Mouse (Mus musculus) erythroblast, embryonic 14.5 days (primary cell): Measurements from ENCODE around the gene Tradd. TPM values are rescaled to one million over a fixed set of nuclear protein-coding genes. Genes with fewer than 3 reads are reported as not detected.
"Not testable (repeated sequence)": the region's sequence is repeated elsewhere in the genome, so short reads cannot be mapped to it uniquely, and the experiment has no call there.

ENCODE experiments used
- H3K27me3 ChIP-seq: 2 replicates; pipeline ENCODE4 v1.6.1; 2012; ENCODE audit warnings: inconsistent platforms; ENCODE audit not compliant: control insufficient read depth
- H3K36me3 ChIP-seq: 2 replicates; pipeline ENCODE4 v1.6.1; 2012; ENCODE audit warnings: mild to moderate bottlenecking, inconsistent platforms; ENCODE audit not compliant: control insufficient read depth
- H3K4me1 ChIP-seq: 2 replicates; pipeline ENCODE4 v1.6.1; 2012; ENCODE audit warnings: inconsistent platforms; ENCODE audit not compliant: control insufficient read depth
- H3K4me3 ChIP-seq: replicated peaks from 2 replicates; pipeline ENCODE3; 2012; ENCODE audit warnings: moderate library complexity, mild to moderate bottlenecking, inconsistent platforms
- H3K9me3 ChIP-seq: 2 replicates; pipeline ENCODE4 v1.6.1; 2012; ENCODE audit warnings: low read length, inconsistent platforms, mixed read lengths; ENCODE audit not compliant: control insufficient read depth
- GATA1 ChIP-seq: IDR thresholded peaks from 2 replicates; pipeline ENCODE4 v1.6.1; 2012; ENCODE audit warnings: low read length, inconsistent platforms, mixed read lengths
- TAL1 ChIP-seq: IDR thresholded peaks from 3 replicates; pipeline ENCODE4 v1.6.1; 2012; ENCODE audit warnings: low read length, inconsistent platforms, mixed read lengths
- polyA plus RNA-seq: library from polyadenylated mRNA; stranded (reverse); fragments of >175 nt; gene quantifications from 2 replicates; pipeline ENCODE4 v1.2.3, GENCODE M21; 2012

The Tradd gene
- polyA plus RNA-seq, 1 experiment = 1.7 TPM

GRCm38 (mm10) chr8:105297511-105298192 is 33.2 kb upstream of the Tradd start, which contains the start of gene E2f4:
Gene E2f4 (plus strand): TSS chr8:105297663.
- no peak for TF ChIP-seq TAL1
- Histone ChIP-seq H3K4me3 (peak within 1 kb of the TSS; percentile 67), H3K9me3 (no peaks in the 10 kb centered on the region), H3K4me1 (peaks cover 68% of the 10 kb centered on the region), H3K27me3 (peaks cover 5% of the 10 kb centered on the region), H3K36me3 (peaks cover 57% of the 10 kb centered on the region)

DNA sequence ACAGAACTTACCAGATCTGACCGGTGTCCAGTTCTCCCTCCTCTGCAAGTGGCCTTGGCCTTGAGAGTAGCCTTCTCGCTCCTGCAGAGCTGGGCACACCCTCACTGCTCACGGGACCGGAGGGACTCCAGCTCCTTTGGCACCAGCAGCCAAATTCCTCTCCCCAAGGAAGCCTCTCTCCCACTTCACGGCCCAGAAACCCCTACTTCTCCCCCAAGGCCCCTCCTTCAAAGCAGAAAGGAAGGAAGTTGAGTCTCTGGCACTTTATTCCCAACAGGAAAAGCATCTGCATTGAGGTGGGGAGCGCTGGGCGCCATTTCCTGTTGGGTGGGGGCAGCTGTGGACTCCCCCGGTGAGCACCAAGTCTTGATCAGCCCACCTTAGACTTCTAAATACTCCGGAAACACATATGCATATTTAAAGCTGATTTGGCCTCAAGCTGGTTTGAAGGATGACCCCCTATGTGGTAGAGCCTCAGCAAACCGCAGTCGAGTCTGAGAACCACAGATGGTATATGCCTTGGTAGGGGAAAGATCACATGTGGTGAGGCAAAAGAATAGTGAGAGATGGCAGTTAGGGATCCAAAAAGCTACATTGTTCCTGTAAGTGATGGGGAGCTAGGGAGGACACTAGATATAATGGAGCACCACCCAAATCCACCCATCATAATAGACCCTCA is 31.6 kb upstream of the Tradd start, which contains the start of gene Exoc3l:
TSS of gene Exoc3l (minus strand) at position 207 of the 679 bp plus-strand sequence.
- H3K4me1 ChIP-seq = peaks cover 55% of the 10 kb centered on the region

GRCm38 (mm10) chr8:105295256-105295655 is 30.8 kb upstream of the Tradd start:
- Histone ChIP-seq H3K27me3 (peaks cover 12% of the 10 kb centered on the region), H3K4me3 (peak overlapping the region; percentile 31), H3K9me3 (no peaks in the 10 kb centered on the region), H3K36me3 (peaks cover 33% of the 10 kb centered on the region), H3K4me1 (peaks cover 55% of the 10 kb centered on the region)
- TF ChIP-seq GATA1 (no peak), TAL1 (0 out of 3 replicates have a peak, but pooled peaks have one; percentile 7)

More for the DNA sequence above, 31.6 kb upstream of the Tradd start, which contains the start of gene Exoc3l:
- Histone ChIP-seq H3K27me3 (peaks cover 5% of the 10 kb centered on the region), H3K4me3 (peak within 1 kb of the TSS; percentile 67), H3K9me3 (no peaks in the 10 kb centered on the region), H3K36me3 (peaks cover 41% of the 10 kb centered on the region)
- no peak for TF ChIP-seq GATA1
- no peak for TF ChIP-seq TAL1

GRCm38 (mm10) chr8:105294776-105295175 is 30.4 kb upstream of the Tradd start:
- peaks cover 17% of the 10 kb centered on the region for H3K27me3 ChIP-seq
- H3K9me3 ChIP-seq = no peaks in the 10 kb centered on the region
- H3K4me3 ChIP-seq = no peak overlapping the region
- no peak for TF ChIP-seq TAL1
- no peak for TF ChIP-seq GATA1
- peaks cover 28% of the 10 kb centered on the region for H3K36me3 ChIP-seq
- peaks cover 55% of the 10 kb centered on the region for H3K4me1 ChIP-seq

DNA sequence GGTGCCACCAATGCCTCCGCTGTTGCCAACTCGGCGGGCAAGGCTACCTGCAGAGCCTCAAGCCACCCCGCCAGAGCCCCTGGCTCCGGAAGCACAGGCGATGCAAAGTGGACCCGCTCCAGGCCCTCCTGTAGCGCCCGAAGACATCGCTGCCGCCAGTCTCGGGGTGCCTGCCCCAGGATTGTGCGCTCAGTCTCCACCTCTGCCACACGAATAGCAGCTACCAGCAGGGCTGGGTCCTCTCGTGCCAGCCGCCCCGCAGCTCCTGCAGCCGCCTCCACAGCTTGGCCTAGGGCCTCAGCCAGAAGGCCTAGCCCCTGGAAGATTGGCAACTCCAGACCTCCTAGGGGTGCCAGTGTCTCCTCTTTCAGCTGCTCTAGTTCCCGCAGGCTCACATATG is 29.0 kb upstream of the Tradd start:
- H3K36me3 ChIP-seq = peaks cover 15% of the 10 kb centered on the region
- H3K9me3 ChIP-seq = no peaks in the 10 kb centered on the region
- H3K4me3 ChIP-seq = no peak overlapping the region
- H3K4me1 ChIP-seq = peaks cover 53% of the 10 kb centered on the region
- no peak for TF ChIP-seq GATA1
- TF ChIP-seq TAL1 = no peak
- H3K27me3 ChIP-seq = peaks cover 24% of the 10 kb centered on the region

DNA sequence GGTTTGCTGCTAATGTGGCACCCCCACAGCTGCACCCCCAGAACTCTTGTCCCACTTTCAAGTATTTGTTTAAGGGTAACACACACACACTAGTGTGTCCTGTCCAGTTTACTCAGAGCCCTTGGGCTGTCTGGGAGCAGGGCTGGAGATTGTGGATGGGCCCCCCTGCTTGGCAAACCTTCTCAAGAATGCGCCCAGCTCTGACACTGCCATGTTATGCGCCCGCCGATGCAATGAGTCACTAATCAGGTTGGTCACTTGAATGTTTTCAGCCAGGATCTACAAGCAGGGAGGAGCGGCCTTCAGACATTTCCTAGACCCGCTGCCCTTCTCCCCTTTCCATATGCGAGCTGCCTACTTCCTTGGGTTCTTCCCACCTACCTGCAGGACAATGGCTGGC is 28.1 kb upstream of the Tradd start:
- Histone ChIP-seq H3K4me1 (peaks cover 52% of the 10 kb centered on the region), H3K27me3 (peaks cover 24% of the 10 kb centered on the region), H3K4me3 (no peak overlapping the region), H3K9me3 (no peaks in the 10 kb centered on the region), H3K36me3 (peaks cover 7% of the 10 kb centered on the region)
- TF ChIP-seq GATA1 (no peak), TAL1 (no peak)

DNA sequence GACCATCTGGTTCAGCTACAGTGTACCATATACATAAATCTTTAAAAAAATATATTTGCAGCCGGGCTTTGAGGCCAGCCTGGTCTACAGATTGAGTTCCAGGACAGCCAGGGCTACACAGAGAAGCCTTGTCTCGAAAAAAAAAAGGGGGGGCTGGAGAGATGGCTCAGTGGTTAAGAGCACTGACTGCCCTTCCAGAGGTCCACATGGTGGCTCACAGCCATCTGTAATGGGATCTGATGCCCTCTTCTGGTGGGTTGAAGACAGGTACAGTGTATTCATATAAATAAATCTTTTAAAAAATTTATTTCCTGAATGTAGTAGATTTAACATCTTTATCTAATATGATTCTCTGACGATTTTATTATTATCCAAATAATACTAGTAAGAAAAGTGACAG is 27.4 kb upstream of the Tradd start:
- H3K27me3 ChIP-seq = peaks cover 25% of the 10 kb centered on the region
- H3K4me1 ChIP-seq = peaks cover 47% of the 10 kb centered on the region
- H3K4me3 ChIP-seq, H3K36me3 ChIP-seq, H3K9me3 ChIP-seq: not testable (repeated sequence)

- not testable (repeated sequence) for H3K36me3 ChIP-seq, H3K4me3 ChIP-seq, H3K9me3 ChIP-seq
- H3K27me3 ChIP-seq = peaks cover 28% of the 10 kb centered on the region
- H3K4me1 ChIP-seq = peaks cover 43% of the 10 kb centered on the region
These were observed 27.0 kb upstream of the Tradd start for GRCm38 (mm10) chr8:105291364-105291763.

GRCm38 (mm10) chr8:105290554-105291314 is 26.3 kb upstream of the Tradd start:
- Histone ChIP-seq H3K36me3 (peaks cover 5% of the 10 kb centered on the region), H3K27me3 (peaks cover 34% of the 10 kb centered on the region), H3K9me3 (no peaks in the 10 kb centered on the region), H3K4me1 (peaks cover 37% of the 10 kb centered on the region), H3K4me3 (no peak overlapping the region)
- TF ChIP-seq GATA1 (no peak), TAL1 (no peak)
